Mouse (Mus musculus) erythroid progenitor cell, adult 5-6 weeks (primary cell): ENCODE measurements around the gene Lta. TPM values are rescaled to one million over a fixed set of nuclear protein-coding genes. Genes with fewer than 3 reads are reported as not detected.

Source experiments
- ATAC-seq: replicated peaks from 2 replicates; pipeline ENCODE4 v1.8.0; 2016; ENCODE audit warnings: moderate number of reproducible peaks, mild to moderate bottlenecking, moderate TSS enrichment, inconsistent platforms; ENCODE audit not compliant: poor library complexity, low FRiP score, severe bottlenecking
- total RNA-seq, 2 experiments: library from RNA; stranded (forward) in 1 of 2; stranded (reverse) in 1 of 2; fragments of 150-400 nt in 1 of 2; fragments of 186-747, 209-891 nt in 1 of 2; gene quantifications; 2 replicates each; pipeline versions ENCODE4 v1.2.3 to v1.2.4; 2015 to 2017; ENCODE audit warnings: low replicate concordance in 2 of 2

The Lta gene
- total RNA-seq (2015; ENCODE audit: low replicate concordance): not detected in 2 replicates
- total RNA-seq (2017; ENCODE audit: low replicate concordance): 0.90 TPM in 1 of 2 replicates, not detected in the other

- ATAC-seq: no peak
Measured at GRCm38 (mm10) chr17:35204494-35205379, at the start of gene Lta. Lta (minus strand) TSS chr17:35205351.

GRCm38 (mm10) chr17:35254241-35255098 is 49.3 kb upstream of the Lta start:
- ATAC-seq: peak; percentile 69

GRCm38 (mm10) chr17:35253293-35254093 is 48.3 kb upstream of the Lta start:
- no peak for ATAC-seq

GRCm38 (mm10) chr17:35252619-35253292 is 47.6 kb upstream of the Lta start:
- no peak for ATAC-seq

- ATAC-seq: no peak
Measured at GRCm38 (mm10) chr17:35251981-35252380, 46.8 kb upstream of the Lta start.

GRCm38 (mm10) chr17:35251162-35251719 is 46.1 kb upstream of the Lta start:
- ATAC-seq: no peak

GRCm38 (mm10) chr17:35250348-35251120 is 45.4 kb upstream of the Lta start:
- ATAC-seq: no peak

GRCm38 (mm10) chr17:35249451-35250197 is 44.5 kb upstream of the Lta start:
- no peak for ATAC-seq

- no peak for ATAC-seq
Measured at GRCm38 (mm10) chr17:35248986-35249385, 43.8 kb upstream of the Lta start.

GRCm38 (mm10) chr17:35247144-35247543 is 42.0 kb upstream of the Lta start:
- no peak for ATAC-seq

- ATAC-seq: no peak
Measured at GRCm38 (mm10) chr17:35245731-35246623, 40.8 kb upstream of the Lta start.

GRCm38 (mm10) chr17:35244999-35245398 is 39.8 kb upstream of the Lta start:
- ATAC-seq: no peak

GRCm38 (mm10) chr17:35243086-35243485 is 37.9 kb upstream of the Lta start:
- 0 out of 2 replicates have a peak, but pooled peaks have one; percentile 22 for ATAC-seq

GRCm38 (mm10) chr17:35242015-35242941 is 37.1 kb upstream of the Lta start:
- peak; percentile 77 for ATAC-seq

- peak; percentile 86 for ATAC-seq
Measured at GRCm38 (mm10) chr17:35241305-35242014, 36.3 kb upstream of the Lta start, which contains the start of gene Ddx39b. Ddx39b (plus strand) TSS chr17:35241746.
